23 mouse cellular contexts compared by ENCODE assay signal in the genomic region with DNA sequence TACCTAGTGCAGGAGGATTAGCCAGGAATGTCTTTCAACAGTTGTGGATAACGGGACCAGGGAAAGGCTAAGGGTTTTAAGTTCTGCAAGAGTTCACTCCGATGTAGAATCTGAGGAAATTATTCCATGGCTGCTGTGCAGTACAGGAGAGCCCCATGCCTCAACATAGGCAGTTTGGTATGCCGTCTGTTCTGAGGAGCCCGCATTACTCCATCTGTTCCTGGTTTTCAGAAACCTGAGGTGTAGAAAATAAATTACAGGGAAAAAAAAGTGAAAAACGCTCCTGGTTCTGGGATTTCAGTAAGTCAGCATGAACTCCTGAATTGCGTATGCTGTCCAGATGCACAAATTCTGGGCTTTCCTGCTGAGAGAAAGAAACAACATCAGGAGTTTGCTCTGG.
DNase-seq lines count a peak whose midpoint lies in the region; ATAC-seq and TF ChIP-seq lines count a peak whose summit lies in the region.
"Had no signal": no experiment of that assay in that cellular context is flagged by ENCODE, and none has a peak within 500 bp of the region (broad histone marks: within the 10 kb centered on the region; RNA-seq: fewer than 3 reads in every experiment).

No protein-coding gene starts in this region.

- peak; percentile 56 for ATAC-seq in forebrain, postnatal 0 days
- ATAC-seq in forebrain, embryonic 12.5 days (ENCODE audit: low FRiP score) = no peak
- ATAC-seq: intestine, postnatal 0 days; midbrain, embryonic 16.5 days had no signal

- H3K9me3 ChIP-seq in forebrain, postnatal 0 days (ENCODE audit: low read length) = no peaks in the 10 kb centered on the region
- H3K9me3 ChIP-seq in forebrain, embryonic 12.5 days = no peaks in the 10 kb centered on the region
- H3K9me3 ChIP-seq: hindbrain, embryonic 15.5 days; kidney, embryonic 15.5 days had no signal

- no peak overlapping the region for H3K9ac ChIP-seq in forebrain, postnatal 0 days
- no peak overlapping the region for H3K9ac ChIP-seq in forebrain, embryonic 12.5 days
- H3K9ac ChIP-seq: hindbrain, embryonic 15.5 days; kidney, embryonic 15.5 days; lung, embryonic 14.5 days had no signal

- no peak overlapping the region for H3K27ac ChIP-seq in forebrain, postnatal 0 days (ENCODE audit: low read depth, low read length)
- H3K27ac ChIP-seq in forebrain, embryonic 12.5 days = no peak overlapping the region
- H3K27ac ChIP-seq: heart, adult 2 months; hindbrain, embryonic 15.5 days; kidney, embryonic 15.5 days had no signal

- no peak overlapping the region for H3K4me3 ChIP-seq in forebrain, postnatal 0 days (ENCODE audit: low read depth, low read length)
- no peak overlapping the region for H3K4me3 ChIP-seq in forebrain, embryonic 12.5 days (replicated peaks)
- H3K4me3 ChIP-seq: erythroblast, embryonic 14.5 days; heart, adult 2 months; hindbrain, embryonic 15.5 days; kidney, embryonic 15.5 days had no signal

- DNase-seq in forebrain, postnatal 0 days = peak; percentile 13
- peak; percentile 2 for DNase-seq in right cerebral cortex, adult 18-20 months
- no peak for DNase-seq in right cerebral cortex, postnatal 4 days
- DNase-seq in layer of hippocampus, adult 8-10 months (ENCODE audit: low spot score in 2 of 2) = peak; percentile 19 to 38
- peak; percentile 32 for DNase-seq in right cerebral cortex, postnatal 25 days
- no peak for DNase-seq in MN1 (ENCODE audit: low spot score)
- no peak for DNase-seq in lung, adult 18-20 months
- DNase-seq: adrenal gland, adult 2 months; cerebellum, adult 9-10 months; gastrocnemius, postnatal 14 days; heart, adult 2 months; heart, postnatal 36 days; kidney, postnatal 4 days; lung, embryonic 14.5 days; lung, postnatal 36 days; thymus, postnatal 4 days had no signal

- no peak for TF ChIP-seq CTCF in forebrain, postnatal 0 days (IDR thresholded peaks at IDR 0.05; ENCODE audit: low read depth)

- no peak overlapping the region for H3K4me2 ChIP-seq in forebrain, postnatal 0 days (ENCODE audit: low read depth)
- no peak overlapping the region for H3K4me2 ChIP-seq in forebrain, embryonic 12.5 days
- H3K4me2 ChIP-seq: hindbrain, embryonic 15.5 days; kidney, embryonic 15.5 days; liver, embryonic 11.5 days; lung, embryonic 14.5 days had no signal

- H3K4me1 ChIP-seq in forebrain, postnatal 0 days (ENCODE audit: insufficient read depth) = no peaks in the 10 kb centered on the region
- no peaks in the 10 kb centered on the region for H3K4me1 ChIP-seq in forebrain, embryonic 12.5 days
- H3K4me1 ChIP-seq: hindbrain, embryonic 15.5 days; kidney, embryonic 15.5 days had no signal

- 51% methylated on average over 6 of the region's 6 CpGs for WGBS in forebrain, postnatal 0 days
- 77% methylated on average over 6 of the region's 6 CpGs for WGBS in forebrain, embryonic 12.5 days

- H3K36me3 ChIP-seq in forebrain, postnatal 0 days (ENCODE audit: insufficient read depth) = no peaks in the 10 kb centered on the region
- no peaks in the 10 kb centered on the region for H3K36me3 ChIP-seq in forebrain, embryonic 12.5 days (replicated peaks)
- H3K36me3 ChIP-seq: hindbrain, embryonic 15.5 days; kidney, embryonic 15.5 days had no signal

- no peaks in the 10 kb centered on the region for H3K27me3 ChIP-seq in forebrain, postnatal 0 days (ENCODE audit: insufficient read depth, low read length)
- no peaks in the 10 kb centered on the region for H3K27me3 ChIP-seq in forebrain, embryonic 12.5 days
- H3K27me3 ChIP-seq: hindbrain, embryonic 15.5 days; kidney, embryonic 15.5 days had no signal

Comparison
In these comparisons a context has a peak if more than half of its experiments do, and no peak if none do; other contexts are left out.
1. DNase-seq: peak in forebrain, postnatal 0 days (single experiment), right cerebral cortex, adult 18-20 months (single experiment), layer of hippocampus, adult 8-10 months (2 of 2) and right cerebral cortex, postnatal 25 days (single experiment); none in right cerebral cortex, postnatal 4 days (single experiment), MN1 (single experiment) and lung, adult 18-20 months (0 of 2).